9 mouse cellular contexts compared by ENCODE assay signal in the genomic region with DNA sequence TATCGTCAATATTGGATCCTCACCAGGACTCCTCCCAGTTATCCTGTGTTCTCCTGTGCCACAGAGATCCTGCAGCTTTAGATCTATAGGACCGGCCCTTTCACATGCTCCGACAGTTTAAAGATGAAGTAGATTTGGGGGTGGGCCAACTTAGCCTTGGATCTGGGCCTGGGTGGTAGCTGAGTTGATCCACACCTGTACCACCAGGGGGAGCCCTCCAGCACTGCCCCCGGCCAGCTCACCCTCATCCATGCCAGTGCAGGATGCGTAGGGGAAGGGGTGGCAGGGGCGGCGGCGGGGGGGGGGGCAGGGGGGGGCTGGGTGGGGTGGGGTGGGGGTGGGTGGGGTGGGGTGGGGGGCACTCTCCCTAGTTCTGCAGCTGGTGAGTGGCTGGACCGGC. TPM values are rescaled to one million over a fixed set of nuclear protein-coding genes. Genes with fewer than 3 reads are reported as not detected.
DNase-seq lines count a peak whose midpoint lies in the region; ATAC-seq and TF ChIP-seq lines count a peak whose summit lies in the region.
"Had no signal": no experiment of that assay in that cellular context is flagged by ENCODE, and none has a peak within 500 bp of the region (broad histone marks: within the 10 kb centered on the region; RNA-seq: fewer than 3 reads in every experiment).

No protein-coding gene starts in this region.

- no peaks in the 10 kb centered on the region for H3K9me3 ChIP-seq in kidney, embryonic 15.5 days (replicated peaks)
- no peaks in the 10 kb centered on the region for H3K9me3 ChIP-seq in intestine, embryonic 16.5 days (ENCODE audit: control insufficient read depth, low read length)
- H3K9me3 ChIP-seq: lung, embryonic 15.5 days; neural tube, embryonic 13.5 days had no signal

- H3K27ac ChIP-seq in kidney, embryonic 15.5 days, result no peak overlapping the region
- H3K27ac ChIP-seq in testis, adult 2 months (ENCODE audit: control insufficient read depth, insufficient read depth, low read depth, low read length), result no peak overlapping the region
- no peak overlapping the region for H3K27ac ChIP-seq in intestine, embryonic 16.5 days (ENCODE audit: low read length)
- H3K27ac ChIP-seq: lung, embryonic 15.5 days; neural tube, embryonic 13.5 days had no signal

- no peak overlapping the region for H3K4me3 ChIP-seq in kidney, embryonic 15.5 days (replicated peaks)
- H3K4me3 ChIP-seq in testis, adult 2 months (ENCODE audit: control insufficient read depth, low read depth, low read length), result no peak overlapping the region
- H3K4me3 ChIP-seq in intestine, embryonic 16.5 days (ENCODE audit: low read length), result no peak overlapping the region
- H3K4me3 ChIP-seq: lung, embryonic 15.5 days; neural tube, embryonic 13.5 days had no signal

- peak; percentile 78; the same call in 1 of the 2 replicates for TF ChIP-seq CTCF in testis, adult 2 months (IDR thresholded peaks at IDR 0.05; ENCODE audit: control insufficient read depth, insufficient read depth, insufficient replicate concordance, low read depth, low read length)

- H3K27me3 ChIP-seq in kidney, embryonic 15.5 days, result no peaks in the 10 kb centered on the region
- no peaks in the 10 kb centered on the region for H3K27me3 ChIP-seq in testis, adult 2 months (ENCODE audit: control insufficient read depth, insufficient read depth, low read length)
- H3K27me3 ChIP-seq in intestine, embryonic 16.5 days (replicated peaks; ENCODE audit: control insufficient read depth, insufficient read depth, low read length), result no peaks in the 10 kb centered on the region
- H3K27me3 ChIP-seq: lung, embryonic 15.5 days; neural tube, embryonic 13.5 days had no signal

- WGBS in kidney, embryonic 15.5 days, result 90% methylated on average over 6 of the region's 9 CpGs
- 80% methylated on average over 6 of the region's 9 CpGs for WGBS in intestine, embryonic 16.5 days

- no peaks in the 10 kb centered on the region for H3K36me3 ChIP-seq in kidney, embryonic 15.5 days
- no peaks in the 10 kb centered on the region for H3K36me3 ChIP-seq in testis, adult 2 months (ENCODE audit: control insufficient read depth, insufficient read depth, low read length)
- H3K36me3 ChIP-seq in intestine, embryonic 16.5 days (ENCODE audit: control insufficient read depth, insufficient read depth, low read length), result no peaks in the 10 kb centered on the region
- H3K36me3 ChIP-seq: lung, embryonic 15.5 days; neural tube, embryonic 13.5 days had no signal

- no peaks in the 10 kb centered on the region for H3K4me1 ChIP-seq in kidney, embryonic 15.5 days
- no peaks in the 10 kb centered on the region for H3K4me1 ChIP-seq in testis, adult 2 months (ENCODE audit: control insufficient read depth, insufficient read depth, low read length)
- H3K4me1 ChIP-seq in intestine, embryonic 16.5 days (ENCODE audit: control insufficient read depth, insufficient read depth, low read length), result no peaks in the 10 kb centered on the region
- H3K4me1 ChIP-seq: lung, embryonic 15.5 days; neural tube, embryonic 13.5 days had no signal

- no peak overlapping the region for H3K9ac ChIP-seq in kidney, embryonic 15.5 days
- no peak overlapping the region for H3K9ac ChIP-seq in intestine, embryonic 16.5 days (ENCODE audit: low read depth, low read length)
- H3K9ac ChIP-seq: lung, embryonic 15.5 days; neural tube, embryonic 13.5 days had no signal

- TF ChIP-seq POLR2A in testis, adult 2 months (IDR thresholded peaks at IDR 0.05; ENCODE audit: control insufficient read depth, low read depth, low read length), result no peak

- DNase-seq in kidney, postnatal 10 days, result peak; percentile 39
- peak; percentile 36 for DNase-seq in ES-CJ7 (ENCODE audit: low read depth, low spot score)
- DNase-seq in frontal cortex, adult 2 months (ENCODE audit: extremely low spot score in 1 of 2, low spot score in 1 of 2), result no peak

- ATAC-seq in kidney, embryonic 15.5 days (replicated peaks; ENCODE audit: low FRiP score), result no peak
- ATAC-seq in granulocyte monocyte progenitor cell, adult 5-6 weeks (replicated peaks; ENCODE audit: poor library complexity, severe bottlenecking), result peak; percentile 60; the same call in 1 of the 2 replicates
- no peak for ATAC-seq in intestine, embryonic 16.5 days

- no peak overlapping the region for H3K4me2 ChIP-seq in kidney, embryonic 15.5 days
- H3K4me2 ChIP-seq in intestine, embryonic 16.5 days (ENCODE audit: low read depth, low read length), result no peak overlapping the region
- H3K4me2 ChIP-seq: lung, embryonic 15.5 days; neural tube, embryonic 13.5 days had no signal

RNA-seq across cellular contexts. Expression of a gene that starts 38.7 kb away (rescaled TPM):
- polyA plus RNA-seq in kidney, embryonic 15.5 days (2015; fragmentation: Nextera tagmentation; extraction: Ambion mirVana), result 20.4 and 22.5 TPM in 2 replicates
- 3.9 and 8.3 TPM in 2 replicates for total RNA-seq in granulocyte monocyte progenitor cell, adult 5-6 weeks (2014; fragmentation: Nextera tagmentation)
- total RNA-seq in granulocyte monocyte progenitor cell, adult 5-6 weeks (2017), result 14.0 and 14.5 TPM in 2 replicates
- polyA plus RNA-seq in testis, adult 2 months (2012; rRNA removed), result 1.6 and 1.8 TPM in 2 replicates
- 7.5 and 10.9 TPM in 2 replicates for polyA plus RNA-seq in frontal cortex, adult 2 months (2012; rRNA removed)
- polyA plus RNA-seq in intestine, embryonic 16.5 days (2015; fragmentation: Nextera tagmentation; extraction: Ambion mirVana), result 28.4 and 30.0 TPM in 2 replicates

Comparison
In these comparisons a context has a peak if more than half of its experiments do, and no peak if none do; other contexts are left out.
1. DNase-seq: peak in kidney, postnatal 10 days (single experiment) and ES-CJ7 (single experiment); none in frontal cortex, adult 2 months (0 of 2).